Mouse (Mus musculus) macrophage (primary cell): ENCODE measurements around the gene Ryr3. TPM values are rescaled to one million over a fixed set of nuclear protein-coding genes. Genes with fewer than 3 reads are reported as not detected.

Experiments
- H3K27ac ChIP-seq: fragments of 350-480 bp; formaldehyde crosslinking; 2 replicates; pipeline ENCODE4 v1.9.0; 2021
- H3K36me3 ChIP-seq: fragments of 350-480 bp; formaldehyde crosslinking; 2 replicates; pipeline ENCODE4 v1.9.0; 2021; ENCODE audit errors: inconsistent target
- H3K4me3 ChIP-seq: fragments of 350-480 bp; formaldehyde crosslinking; 2 replicates; pipeline ENCODE4 v1.9.0; 2021; ENCODE audit errors: inconsistent target
- H3K79me2 ChIP-seq: fragments of 350-480 bp; formaldehyde crosslinking; 2 replicates; pipeline ENCODE4 v1.9.0; 2021; ENCODE audit errors: inconsistent target
- WGBS: methylation state at CpG from one replicate; pipeline ENCODE4 v1.1.7; 2026; ENCODE audit warnings: inconsistent platforms; ENCODE audit not compliant: missing documents; 5-methylcytosine and 5-hydroxymethylcytosine counted together
- polyA plus RNA-seq: library from polyadenylated mRNA; stranded (reverse); fragments of 250-400 nt; gene quantifications from 3 replicates; pipeline ENCODE4 v1.2.4, GENCODE M21; 2018; ENCODE audit warnings: inconsistent platforms

Ryr3 gene
- polyA plus RNA-seq, 1 experiment from 2014 or later = not detected

DNA sequence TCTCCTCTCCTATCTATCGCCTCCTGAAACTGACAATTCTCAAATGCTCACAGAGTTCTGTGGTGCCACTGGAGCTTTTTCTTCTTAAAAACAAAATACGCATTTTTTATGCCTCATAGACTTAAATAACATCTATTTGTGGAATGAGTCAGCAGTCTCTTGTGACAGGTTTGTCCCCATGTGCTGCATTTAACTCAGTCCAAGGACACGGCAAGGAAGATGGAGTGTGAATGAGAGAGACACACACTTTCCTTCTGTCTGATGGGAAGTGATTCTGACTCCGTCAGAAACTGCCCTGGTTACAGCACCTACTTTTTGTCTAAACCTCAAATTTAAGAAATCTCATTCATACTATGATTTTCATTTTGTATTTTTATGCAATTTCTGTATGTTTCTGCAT is 306.3 kb downstream of the Ryr3 start:
- H3K27ac ChIP-seq = no peak overlapping the region
- 88% methylated on average over 4 of the region's 4 CpGs for WGBS
- no peaks in the 10 kb centered on the region for H3K36me3 ChIP-seq
- no peaks in the 10 kb centered on the region for H3K79me2 ChIP-seq
- H3K4me3 ChIP-seq = no peak overlapping the region

- Histone ChIP-seq H3K79me2 (no peaks in the 10 kb centered on the region), H3K4me3 (no peak overlapping the region), H3K36me3 (no peaks in the 10 kb centered on the region), H3K27ac (no peak overlapping the region)
- WGBS = 85% methylated on average over 4 of the region's 4 CpGs
Observed at GRCm38 (mm10) chr2:112909142-112909541, 307.8 kb downstream of the Ryr3 start.

- Histone ChIP-seq H3K36me3 (no peaks in the 10 kb centered on the region), H3K27ac (no peak overlapping the region), H3K4me3 (no peak overlapping the region), H3K79me2 (no peaks in the 10 kb centered on the region)
- WGBS = 82% methylated on average over 5 of the region's 5 CpGs
Observed at GRCm38 (mm10) chr2:112900747-112901146, 316.1 kb downstream of the Ryr3 start.

DNA sequence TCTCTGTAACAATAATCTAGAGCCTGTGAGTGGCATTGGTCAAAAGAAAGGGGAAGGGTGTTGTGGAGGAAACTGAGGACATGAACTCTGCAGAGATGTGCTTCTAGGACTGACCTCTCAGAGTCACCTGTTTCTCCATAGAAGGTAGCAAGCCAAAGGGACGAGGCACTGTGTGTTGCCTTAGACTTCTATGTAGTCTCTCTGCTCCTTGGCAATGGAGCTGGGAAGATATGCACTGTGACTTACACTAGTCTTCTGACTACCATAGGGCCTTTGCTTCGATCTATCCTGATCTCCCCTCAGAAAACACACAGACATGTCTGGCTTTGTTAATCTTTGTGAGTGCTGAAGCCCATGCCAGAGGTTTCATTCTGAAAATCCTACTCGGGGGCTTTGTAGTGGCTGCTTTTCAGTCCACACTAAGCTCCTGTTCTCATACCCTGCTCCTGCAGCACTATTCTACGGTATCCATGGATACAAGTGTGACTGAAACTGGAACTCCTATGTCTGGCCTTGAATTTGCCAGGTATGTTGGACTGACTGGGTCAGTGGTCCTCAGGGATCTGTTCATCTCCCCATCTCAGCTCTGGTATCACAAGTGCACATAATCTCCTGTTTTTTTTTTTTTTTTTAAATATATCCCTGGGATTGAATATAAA is 332.3 kb downstream of the Ryr3 start:
- Histone ChIP-seq H3K79me2 (no peaks in the 10 kb centered on the region), H3K27ac (no peak overlapping the region), H3K36me3 (no peaks in the 10 kb centered on the region), H3K4me3 (no peak overlapping the region)
- 80% methylated on average over 4 of the region's 4 CpGs for WGBS

- WGBS = 85% methylated on average over 2 of the region's 2 CpGs
- Histone ChIP-seq H3K4me3 (no peak overlapping the region), H3K79me2 (no peaks in the 10 kb centered on the region), H3K36me3 (no peaks in the 10 kb centered on the region), H3K27ac (no peak overlapping the region)
Observed at GRCm38 (mm10) chr2:112881805-112882204, 335.1 kb downstream of the Ryr3 start.

DNA sequence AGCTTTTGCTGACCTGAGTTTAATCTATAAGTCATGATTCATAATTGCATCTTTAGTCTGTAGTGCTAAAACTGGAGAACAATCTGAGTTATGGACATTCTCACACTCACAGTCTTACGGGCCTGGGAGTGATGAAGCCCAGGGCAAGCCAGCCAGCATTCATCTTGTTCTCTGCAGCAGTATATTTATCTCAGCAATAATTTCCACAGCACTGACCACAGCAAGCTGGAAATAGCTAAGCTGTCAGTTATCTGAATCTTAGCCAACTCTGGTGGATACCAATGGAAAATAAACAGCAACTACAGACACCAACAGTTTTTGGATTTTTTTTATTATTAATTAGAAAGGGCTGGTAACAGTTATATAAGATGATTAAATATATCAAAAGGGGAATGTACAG is 335.5 kb downstream of the Ryr3 start:
- H3K27ac ChIP-seq = no peak overlapping the region
- no peak overlapping the region for H3K4me3 ChIP-seq
- H3K36me3 ChIP-seq = no peaks in the 10 kb centered on the region
- 89% methylated on average over 1 of the region's 1 CpGs for WGBS
- no peaks in the 10 kb centered on the region for H3K79me2 ChIP-seq

- Histone ChIP-seq H3K36me3 (no peaks in the 10 kb centered on the region), H3K79me2 (no peaks in the 10 kb centered on the region), H3K27ac (no peak overlapping the region), H3K4me3 (no peak overlapping the region)
- 58% methylated on average over 3 of the region's 3 CpGs for WGBS
Observed at GRCm38 (mm10) chr2:112877404-112877803, 339.5 kb downstream of the Ryr3 start.

DNA sequence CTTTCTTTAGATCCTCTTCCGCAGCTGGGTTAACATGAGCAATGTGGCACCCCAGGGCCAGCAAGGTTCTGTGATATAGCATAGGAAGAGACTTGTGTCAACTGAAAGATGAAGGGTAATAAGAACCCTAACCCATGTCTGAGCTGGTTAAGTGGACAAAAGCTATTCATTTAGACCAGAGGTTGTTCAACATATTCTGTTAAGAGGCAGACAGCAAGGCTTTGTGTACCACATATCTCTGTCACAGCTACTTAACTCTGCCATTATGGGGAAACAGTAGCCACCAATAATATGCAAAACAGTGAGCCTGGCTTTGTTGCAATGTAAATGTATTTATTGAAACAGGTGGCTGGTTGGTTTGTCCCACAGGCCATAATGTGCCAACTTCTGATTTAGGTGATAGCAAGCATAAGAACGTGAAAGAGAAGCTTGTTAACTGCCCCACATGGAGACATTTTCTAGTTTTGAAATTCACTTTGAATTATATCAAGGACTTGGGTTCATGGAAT is 350.8 kb downstream of the Ryr3 start:
- Histone ChIP-seq H3K4me3 (no peak overlapping the region), H3K36me3 (no peaks in the 10 kb centered on the region), H3K27ac (no peak overlapping the region), H3K79me2 (no peaks in the 10 kb centered on the region)
- 92% methylated on average over 2 of the region's 2 CpGs for WGBS

DNA sequence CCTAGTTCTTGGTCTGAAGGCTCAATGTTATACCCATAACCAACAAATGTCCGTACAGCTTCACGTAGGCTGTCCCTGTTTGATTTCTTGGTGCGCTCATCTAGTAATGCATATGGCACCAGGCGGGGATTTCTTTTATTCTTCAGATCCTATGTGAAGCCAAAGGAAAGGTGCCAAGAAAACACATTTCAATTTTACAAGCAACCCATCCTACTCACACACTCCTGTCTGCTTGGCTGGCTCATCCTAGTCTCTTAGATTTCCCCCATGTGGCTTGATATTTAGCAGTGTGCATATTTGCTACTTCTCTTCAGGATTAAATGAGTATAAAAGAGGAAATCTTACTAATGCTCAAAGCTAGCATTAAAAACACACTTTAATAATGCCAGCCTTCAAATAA is 355.1 kb downstream of the Ryr3 start:
- WGBS = 97% methylated on average over 4 of the region's 4 CpGs
- no peak overlapping the region for H3K27ac ChIP-seq

GRCm38 (mm10) chr2:112845583-112846512 is 371.0 kb downstream of the Ryr3 start:
- Histone ChIP-seq H3K27ac (no peak overlapping the region), H3K36me3 (no peaks in the 10 kb centered on the region), H3K79me2 (no peaks in the 10 kb centered on the region), H3K4me3 (no peak overlapping the region)
- WGBS = 72% methylated on average over 4 of the region's 4 CpGs

More for the DNA sequence above, 355.1 kb downstream of the Ryr3 start:
- Histone ChIP-seq H3K36me3 (no peaks in the 10 kb centered on the region), H3K79me2 (no peaks in the 10 kb centered on the region), H3K4me3 (no peak overlapping the region)

DNA sequence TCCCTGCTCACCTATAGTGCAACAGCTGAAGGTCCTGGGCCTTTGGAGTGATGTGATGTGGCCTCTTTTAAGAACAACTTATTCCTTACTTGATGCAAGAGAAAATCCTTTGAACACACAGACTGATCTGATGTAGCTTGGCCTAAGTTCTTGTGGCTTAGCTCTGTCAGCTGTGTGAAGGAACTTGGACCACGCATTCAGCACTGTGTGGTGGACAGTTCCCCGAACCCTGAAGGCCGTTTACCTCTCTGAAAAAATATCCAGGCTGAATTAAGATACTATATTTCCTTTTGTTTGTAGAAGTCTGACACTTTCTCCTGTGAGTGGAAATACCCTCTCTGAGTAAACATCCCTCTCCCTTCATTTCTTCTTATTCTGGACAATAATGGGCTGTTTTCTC is 374.0 kb downstream of the Ryr3 start:
- Histone ChIP-seq H3K36me3 (no peaks in the 10 kb centered on the region), H3K79me2 (no peaks in the 10 kb centered on the region), H3K4me3 (no peak overlapping the region), H3K27ac (no peak overlapping the region)
- WGBS = 27% methylated on average over 3 of the region's 3 CpGs

DNA sequence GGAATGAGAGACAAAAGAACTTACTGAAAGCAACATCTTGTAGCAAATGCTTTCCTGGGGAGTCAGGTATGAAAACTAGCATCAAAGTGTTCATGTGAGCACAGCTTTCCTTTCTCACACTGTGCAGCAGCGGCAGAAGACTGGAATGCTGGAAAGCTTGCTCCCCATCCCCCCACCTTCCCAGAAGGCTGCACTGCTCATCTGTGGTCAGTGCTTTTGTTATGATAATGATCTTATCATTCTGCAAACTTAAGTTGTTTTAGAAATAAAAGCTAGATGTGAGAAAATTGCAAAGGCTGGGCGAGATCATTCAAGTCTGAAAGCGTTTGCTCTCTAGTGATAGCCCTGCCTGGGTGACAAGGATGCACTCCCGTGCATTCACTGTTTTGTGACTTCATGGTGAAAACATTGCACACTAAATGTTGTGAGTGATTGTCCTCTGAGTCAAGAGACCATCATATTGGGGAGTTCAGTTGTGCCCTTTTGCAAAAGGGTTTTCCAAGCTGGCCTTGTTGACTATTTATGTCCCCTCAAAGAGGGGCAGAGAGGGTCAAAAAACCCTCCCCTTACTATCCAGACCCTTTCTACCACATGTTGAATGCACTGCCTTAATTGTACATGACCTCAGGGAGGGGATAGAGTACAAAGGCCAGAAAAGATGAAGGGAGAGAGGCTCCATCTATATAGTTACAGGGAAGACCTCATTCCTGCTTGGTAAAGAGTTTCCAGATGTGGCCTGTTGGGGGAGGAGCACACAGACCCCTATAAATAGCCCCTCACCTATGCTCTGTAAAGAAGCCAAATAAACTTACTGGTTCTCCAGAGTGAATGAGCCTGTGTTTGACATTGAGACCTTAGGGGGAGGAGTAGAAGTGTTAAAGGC is 385.2 kb downstream of the Ryr3 start:
- H3K79me2 ChIP-seq = no peaks in the 10 kb centered on the region
- no peak overlapping the region for H3K4me3 ChIP-seq
- H3K27ac ChIP-seq = no peak overlapping the region
- 38% methylated on average over 4 of the region's 4 CpGs for WGBS
- H3K36me3 ChIP-seq = no peaks in the 10 kb centered on the region

DNA sequence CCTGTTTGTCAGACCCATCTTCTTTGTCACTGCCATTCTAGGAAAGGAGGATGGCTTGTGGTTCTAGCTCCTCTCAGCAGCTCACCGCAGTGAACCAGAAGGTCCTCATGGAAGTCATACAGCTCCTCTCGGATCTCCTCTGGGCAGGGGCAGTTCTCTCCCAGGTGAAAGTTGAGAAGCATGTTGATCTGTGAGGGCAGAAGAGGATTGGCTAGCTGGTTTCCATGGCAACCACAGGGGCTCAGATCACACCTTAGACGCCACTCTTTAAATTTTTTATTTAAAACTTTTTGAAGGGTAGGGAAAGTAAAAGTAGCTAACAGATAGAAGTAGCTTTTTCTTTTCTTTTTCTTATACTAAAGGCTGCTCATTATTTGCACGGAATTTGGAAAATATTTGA is 390.3 kb downstream of the Ryr3 start:
- Histone ChIP-seq H3K79me2 (no peaks in the 10 kb centered on the region), H3K4me3 (no peak overlapping the region), H3K27ac (no peak overlapping the region), H3K36me3 (no peaks in the 10 kb centered on the region)
- 38% methylated on average over 4 of the region's 4 CpGs for WGBS

- H3K79me2 ChIP-seq = no peaks in the 10 kb centered on the region
- WGBS = 72% methylated on average over 3 of the region's 3 CpGs
- H3K36me3 ChIP-seq = no peaks in the 10 kb centered on the region
- no peak overlapping the region for H3K27ac ChIP-seq
- H3K4me3 ChIP-seq = no peak overlapping the region
Observed at GRCm38 (mm10) chr2:112822721-112823120, 394.2 kb downstream of the Ryr3 start.
